Mouse (Mus musculus): ENCODE data around the gene Zfp536. TPM values are rescaled to one million over a fixed set of nuclear protein-coding genes. Genes with fewer than 3 reads are reported as not detected.

Zfp536 gene
- total RNA-seq, 2 experiments from 2014 or later, result 5.7 to 8.2 TPM

GRCm38 (mm10) chr7:37769004-37769403, 4.4 kb downstream of the Zfp536 start:
- DNase-seq, result peak in 1 of 2 experiments; percentile 10
- intact Hi-C loops (cut with DNase I), result loop anchor here (5.0 kb wide), 2 partner anchors 87 to 147 kb away; no protein-coding TSS in a partner anchor

- intact Hi-C loops (cut with DNase I), result loop anchor here (5.0 kb wide), 2 partner anchors 86 to 146 kb away; no protein-coding TSS in a partner anchor
Observed at GRCm38 (mm10) chr7:37768310-37768940, 5.0 kb downstream of the Zfp536 start.

GRCm38 (mm10) chr7:37758886-37759285, 14.6 kb downstream of the Zfp536 start:
- DNase-seq, result no peak
- intact Hi-C loops (cut with DNase I), result no loop called here

More at GRCm38 (mm10) chr7:37768310-37768940, 5.0 kb downstream of the Zfp536 start:
- DNase-seq, result no peak

GRCm38 (mm10) chr7:37753024-37753423, 20.4 kb downstream of the Zfp536 start:
- intact Hi-C loops (cut with DNase I), result no loop called here

GRCm38 (mm10) chr7:37746133-37746761, 27.2 kb downstream of the Zfp536 start:
- intact Hi-C loops (cut with DNase I), result no loop called here
- DNase-seq, result no peak

More at GRCm38 (mm10) chr7:37753024-37753423, 20.4 kb downstream of the Zfp536 start:
- no peak for DNase-seq

- intact Hi-C loops (cut with DNase I), result no loop called here
- no peak for DNase-seq
Observed at GRCm38 (mm10) chr7:37743350-37743749, 30.1 kb downstream of the Zfp536 start.

GRCm38 (mm10) chr7:37737191-37737590, 36.2 kb downstream of the Zfp536 start:
- no peak for DNase-seq
- intact Hi-C loops (cut with DNase I), result no loop called here

- intact Hi-C loops (cut with DNase I), result no loop called here
- DNase-seq, result no peak
Observed at GRCm38 (mm10) chr7:37736413-37736720, 37.1 kb downstream of the Zfp536 start.

- DNase-seq, result no peak
- intact Hi-C loops (cut with DNase I), result no loop called here
Observed at GRCm38 (mm10) chr7:37735707-37736412, 37.6 kb downstream of the Zfp536 start.

GRCm38 (mm10) chr7:37735101-37735500, 38.3 kb downstream of the Zfp536 start:
- no peak for DNase-seq
- intact Hi-C loops (cut with DNase I), result no loop called here

- intact Hi-C loops (cut with DNase I), result no loop called here
Observed at GRCm38 (mm10) chr7:37734576-37734975, 38.9 kb downstream of the Zfp536 start.

GRCm38 (mm10) chr7:37733996-37734395, 39.4 kb downstream of the Zfp536 start:
- intact Hi-C loops (cut with DNase I), result no loop called here

More at GRCm38 (mm10) chr7:37734576-37734975, 38.9 kb downstream of the Zfp536 start:
- no peak for DNase-seq

GRCm38 (mm10) chr7:37732741-37733140, 40.7 kb downstream of the Zfp536 start:
- DNase-seq, result no peak
- intact Hi-C loops (cut with DNase I), result no loop called here

More at GRCm38 (mm10) chr7:37733996-37734395, 39.4 kb downstream of the Zfp536 start:
- no peak for DNase-seq

- no peak for DNase-seq
- intact Hi-C loops (cut with DNase I), result loop anchor here (10.0 kb wide), 1 partner anchor 103 kb away; no protein-coding TSS in a partner anchor
Observed at GRCm38 (mm10) chr7:37727746-37728145, 45.7 kb downstream of the Zfp536 start.

- DNase-seq, result no peak
- intact Hi-C loops (cut with DNase I), result loop anchor here (10.0 kb wide), 1 partner anchor 99 kb away; no protein-coding TSS in a partner anchor
Observed at GRCm38 (mm10) chr7:37724002-37724790, 49.2 kb downstream of the Zfp536 start.

- DNase-seq, result no peak
Observed at GRCm38 (mm10) chr7:37723191-37723592, 50.2 kb downstream of the Zfp536 start.

GRCm38 (mm10) chr7:37721676-37722075, 51.8 kb downstream of the Zfp536 start:
- intact Hi-C loops (cut with DNase I), result loop anchor here (10.0 kb wide), 1 partner anchor 97 kb away; no protein-coding TSS in a partner anchor
- DNase-seq, result no peak

More at GRCm38 (mm10) chr7:37723191-37723592, 50.2 kb downstream of the Zfp536 start:
- intact Hi-C loops (cut with DNase I), result loop anchor here (10.0 kb wide), 1 partner anchor 98 kb away; no protein-coding TSS in a partner anchor

- peak; percentile 11 to 18 for DNase-seq
- intact Hi-C loops (cut with DNase I), result loop anchor here (2.0 kb wide), 1 partner anchor 20 kb away; no protein-coding TSS in a partner anchor
Observed at GRCm38 (mm10) chr7:37718671-37719402, 54.6 kb downstream of the Zfp536 start.

- intact Hi-C loops (cut with DNase I), result no loop called here
- DNase-seq, result no peak
Observed at GRCm38 (mm10) chr7:37717071-37717470, 56.4 kb downstream of the Zfp536 start.

- intact Hi-C loops (cut with DNase I), result no loop called here
- no peak for DNase-seq
Observed at GRCm38 (mm10) chr7:37716626-37717025, 56.8 kb downstream of the Zfp536 start.
